Mouse (Mus musculus) spleen, adult 2 months (tissue): ENCODE data around the gene Ppp1r3d. TPM values are rescaled to one million over a fixed set of nuclear protein-coding genes. Genes with fewer than 3 reads are reported as not detected.

ENCODE experiments used
- DNase-seq, 2 experiments: peaks; one replicate each; pipeline versions ENCODE4 v3.0.0 to v3.0.0-alpha.2; 2012 to 2021; ENCODE audit warnings: low spot score in 2 of 2, low read depth in 1 of 2
- H3K27ac ChIP-seq: fragments of 200-500 bp; 2 replicates; pipeline ENCODE4 v1.5.1; 2012; ENCODE audit warnings: low read length, inconsistent platforms; ENCODE audit not compliant: insufficient read depth
- H3K27me3 ChIP-seq: fragments of 200-500 bp; 2 replicates; pipeline ENCODE4 v1.6.1; 2012; ENCODE audit warnings: mild to moderate bottlenecking, moderate library complexity, low read length, inconsistent platforms; ENCODE audit not compliant: control insufficient read depth, insufficient read depth
- H3K36me3 ChIP-seq: fragments of 200-500 bp; 2 replicates; pipeline ENCODE4 v1.6.1; 2012; ENCODE audit warnings: mild to moderate bottlenecking, low read length, inconsistent platforms; ENCODE audit not compliant: control insufficient read depth, insufficient read depth
- H3K4me1 ChIP-seq: fragments of 200-500 bp; 2 replicates; pipeline ENCODE4 v1.6.1; 2011; ENCODE audit warnings: inconsistent platforms; ENCODE audit not compliant: control insufficient read depth, insufficient read depth, insufficient read length
- H3K4me3 ChIP-seq: fragments of 200-500 bp; 2 replicates; pipeline ENCODE4 v1.5.1; 2011; ENCODE audit warnings: mild to moderate bottlenecking, inconsistent platforms; ENCODE audit not compliant: insufficient read depth, insufficient read length; ENCODE audit errors: extremely low read depth
- CTCF ChIP-seq: fragments of 200-500 bp; IDR thresholded peaks from 2 replicates; pipeline ENCODE4 v1.5.1; 2011; ENCODE audit warnings: mild to moderate bottlenecking, inconsistent platforms; ENCODE audit not compliant: insufficient read depth, insufficient read length, insufficient replicate concordance; ENCODE audit errors: extremely low read depth
- POLR2A ChIP-seq: fragments of 200-500 bp; IDR thresholded peaks from 2 replicates; pipeline ENCODE4 v1.6.1; 2011; ENCODE audit warnings: low read depth, low read length, inconsistent platforms
- WGBS: fragments of 180-500 bp; shearing (Covaris S2); methylation state at CpG from one replicate; pipeline ENCODE4 v1.1.7; 2018; 5-methylcytosine and 5-hydroxymethylcytosine counted together
- polyA plus RNA-seq: library from polyadenylated mRNA; depleted of rRNA; stranded (reverse); fragments of >200 nt; gene quantifications from 2 replicates; pipeline ENCODE4 v1.2.3, GENCODE M21; 2012; rRNA removed

Ppp1r3d gene
- polyA plus RNA-seq: 1.7 and 3.0 TPM in 2 replicates

DNA sequence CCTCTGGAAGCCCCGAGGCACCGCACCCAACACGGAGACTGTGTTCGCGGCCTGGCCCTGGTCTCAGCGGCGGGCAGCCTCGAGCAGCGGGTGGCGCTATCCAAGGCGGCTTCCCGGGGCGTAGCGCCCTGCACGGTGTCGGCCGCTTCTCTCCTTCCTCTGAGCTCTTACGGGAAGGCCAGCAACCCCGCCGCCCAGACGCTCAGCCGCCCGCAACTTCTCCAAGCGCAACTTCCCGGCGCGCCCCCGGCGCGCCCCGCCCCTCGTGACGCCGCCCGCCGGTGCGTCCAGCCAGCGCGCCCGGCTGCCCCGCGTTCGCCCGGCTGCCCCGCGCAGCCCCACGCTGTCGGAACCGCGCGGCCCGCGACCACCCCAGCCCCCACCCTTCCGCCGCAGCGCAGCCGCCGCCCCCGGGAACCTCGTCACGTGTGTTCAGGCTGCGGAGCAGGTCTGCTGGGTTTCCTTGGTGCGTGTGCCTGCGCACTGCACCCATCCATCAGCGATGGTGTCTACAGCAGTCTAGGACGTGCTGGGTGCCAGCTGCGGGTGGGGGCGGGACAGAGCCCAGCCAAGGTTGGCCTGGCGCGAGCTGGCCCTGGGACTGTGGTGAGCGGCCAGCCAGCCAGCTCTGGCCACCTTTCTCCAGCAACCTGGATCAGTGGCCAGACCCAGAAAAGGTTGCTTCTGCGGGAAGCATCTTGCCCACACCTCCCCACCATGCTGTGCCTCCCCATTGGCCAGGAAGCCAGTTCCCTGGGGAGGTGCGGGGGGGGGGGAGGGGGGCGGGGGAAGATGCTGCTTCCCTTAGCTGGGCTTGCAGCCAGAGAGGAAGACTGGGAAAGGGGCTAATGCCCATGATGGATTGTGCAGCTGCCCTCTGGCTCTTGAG is at the start of gene Ppp1r3d, which contains the start of gene Fam217b:
Ppp1r3d (minus strand) TSS at position 212 of the 889 bp plus-strand sequence.
Fam217b (plus strand) TSS at position 264 of the 889 bp plus-strand sequence.
- Histone ChIP-seq H3K4me3 (peak within 1 kb of the TSS; percentile 57), H3K4me1 (no peaks in the 10 kb centered on the region), H3K27me3 (peaks cover 2% of the 10 kb centered on the region; the same call in 1 of the 2 replicates), H3K36me3 (no peaks in the 10 kb centered on the region), H3K27ac (no peak within 1 kb of the TSS; the same call in 1 of the 2 replicates)
- TF ChIP-seq POLR2A (no peak), CTCF (no peak)
- WGBS: under 1% methylated on average over 62 of the region's 74 CpGs
- DNase-seq: no peak

DNA sequence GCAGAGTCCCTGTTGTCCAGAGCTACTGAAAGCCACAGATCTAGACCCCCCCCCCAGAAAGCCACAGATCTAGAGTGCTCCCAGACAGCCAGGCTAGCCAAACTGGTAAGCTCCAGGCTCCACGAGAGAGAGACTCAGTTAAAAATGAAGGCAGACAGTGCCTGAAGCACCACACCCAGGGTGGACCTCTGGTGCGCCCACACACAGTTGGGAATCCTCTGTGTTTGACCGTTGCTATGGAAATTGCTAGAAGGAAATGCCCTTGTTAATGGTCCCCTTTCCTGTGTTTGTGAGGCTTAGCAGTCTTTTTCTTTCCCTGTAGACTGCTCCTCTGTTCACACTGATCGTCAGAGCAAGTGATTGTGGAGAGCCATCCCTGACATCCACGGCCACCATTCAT is 46.1 kb upstream of the Ppp1r3d start:
- no peak overlapping the region for H3K4me3 ChIP-seq
- 50% methylated on average over 5 of the region's 5 CpGs for WGBS
- no peaks in the 10 kb centered on the region for H3K27me3 ChIP-seq
- H3K36me3 ChIP-seq: no peaks in the 10 kb centered on the region
- TF ChIP-seq POLR2A (no peak), CTCF (no peak)
- no peaks in the 10 kb centered on the region for H3K4me1 ChIP-seq
- DNase-seq: no peak
- no peak overlapping the region for H3K27ac ChIP-seq

DNA sequence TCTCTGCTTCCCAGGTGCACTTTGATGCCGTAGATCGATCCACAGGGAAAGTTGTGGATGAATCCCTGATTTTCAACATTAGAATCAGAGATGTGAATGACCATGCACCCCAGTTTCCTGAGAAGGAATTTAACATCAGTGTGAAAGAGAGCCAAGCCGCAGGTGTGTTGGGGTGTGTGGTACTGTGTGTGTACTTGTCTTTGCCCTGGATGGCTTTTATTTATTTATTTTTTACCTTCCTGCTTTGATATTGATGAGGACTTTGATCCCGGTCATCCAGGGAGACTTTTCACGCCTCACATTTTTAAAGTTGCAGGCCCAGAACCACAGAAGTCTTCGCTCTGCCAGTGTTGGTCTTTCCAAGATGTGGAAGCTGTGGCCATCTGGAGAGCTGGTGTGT is 43.1 kb upstream of the Ppp1r3d start:
- Histone ChIP-seq H3K4me3 (no peak overlapping the region), H3K4me1 (no peaks in the 10 kb centered on the region), H3K27me3 (no peaks in the 10 kb centered on the region), H3K27ac (no peak overlapping the region), H3K36me3 (no peaks in the 10 kb centered on the region)
- WGBS: 92% methylated on average over 6 of the region's 6 CpGs
- no peak for DNase-seq
- TF ChIP-seq POLR2A (no peak), CTCF (no peak)

DNA sequence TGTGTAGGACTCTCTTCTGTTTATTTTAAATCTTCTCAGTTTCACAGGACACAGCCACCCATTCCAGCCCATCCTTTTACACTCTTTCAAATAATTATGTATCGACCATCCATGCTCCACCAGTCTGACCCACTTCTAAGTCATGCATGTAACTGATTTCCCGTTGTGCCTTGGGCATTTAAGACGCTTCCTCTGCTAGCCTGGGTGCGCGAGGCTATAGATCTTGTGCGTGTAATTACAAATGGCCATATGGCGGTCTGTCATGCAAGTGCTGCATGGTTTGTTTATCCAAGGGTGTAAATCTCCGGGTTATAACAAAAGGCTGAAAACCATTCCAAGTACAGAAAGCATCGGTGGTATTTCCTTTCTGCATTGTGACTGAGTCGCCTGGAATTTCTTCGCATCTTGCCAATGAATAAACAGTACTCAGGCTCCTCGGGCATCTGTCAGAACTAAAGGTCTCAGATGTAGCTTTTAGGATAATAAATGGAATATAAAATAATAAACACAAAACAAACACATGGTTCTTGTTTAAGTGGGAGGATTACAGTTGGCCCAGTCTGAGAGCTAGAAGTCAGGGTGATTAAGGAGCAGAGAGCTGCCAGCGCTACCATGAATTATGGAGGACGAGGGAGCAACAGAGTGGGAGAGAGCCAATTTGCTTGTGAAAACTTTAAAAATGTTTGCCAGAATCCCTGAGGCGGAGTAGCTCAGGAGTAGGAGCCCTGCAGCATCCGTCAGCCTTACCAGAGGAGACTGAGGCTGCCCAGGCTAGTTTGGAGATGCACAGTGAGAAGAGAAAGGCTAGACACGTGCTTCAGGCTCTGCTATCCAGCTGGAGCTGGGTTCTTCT is 40.6 kb upstream of the Ppp1r3d start:
- Histone ChIP-seq H3K4me3 (no peak overlapping the region), H3K4me1 (no peaks in the 10 kb centered on the region), H3K27me3 (no peaks in the 10 kb centered on the region), H3K27ac (no peak overlapping the region), H3K36me3 (no peaks in the 10 kb centered on the region)
- 48% methylated on average over 17 of the region's 17 CpGs for WGBS
- TF ChIP-seq CTCF: no peak
- TF ChIP-seq POLR2A: no peak
- no peak for DNase-seq

DNA sequence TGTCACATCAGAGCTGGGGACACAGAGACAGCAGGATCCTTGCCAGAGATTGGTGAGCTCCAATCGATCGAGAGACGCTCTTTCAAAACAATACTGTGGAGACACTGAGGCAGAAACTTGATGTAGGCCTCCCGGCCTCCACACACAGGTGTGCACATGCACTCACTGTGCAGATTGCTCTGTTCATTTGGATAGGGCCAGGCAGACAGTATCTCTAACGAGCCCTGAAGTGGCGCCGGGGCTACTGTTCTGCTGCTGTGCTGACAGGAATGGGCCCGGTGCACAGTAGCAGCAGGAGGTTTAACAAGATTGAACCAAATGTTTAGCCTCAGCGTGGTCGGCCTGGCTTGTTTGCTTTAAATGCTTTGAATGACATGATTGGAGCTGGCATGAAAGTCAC is 36.7 kb upstream of the Ppp1r3d start:
- 87% methylated on average over 10 of the region's 10 CpGs for WGBS
- DNase-seq: no peak
- Histone ChIP-seq H3K4me1 (no peaks in the 10 kb centered on the region), H3K36me3 (no peaks in the 10 kb centered on the region), H3K4me3 (no peak overlapping the region), H3K27ac (no peak overlapping the region), H3K27me3 (no peaks in the 10 kb centered on the region)
- no peak for TF ChIP-seq CTCF

DNA sequence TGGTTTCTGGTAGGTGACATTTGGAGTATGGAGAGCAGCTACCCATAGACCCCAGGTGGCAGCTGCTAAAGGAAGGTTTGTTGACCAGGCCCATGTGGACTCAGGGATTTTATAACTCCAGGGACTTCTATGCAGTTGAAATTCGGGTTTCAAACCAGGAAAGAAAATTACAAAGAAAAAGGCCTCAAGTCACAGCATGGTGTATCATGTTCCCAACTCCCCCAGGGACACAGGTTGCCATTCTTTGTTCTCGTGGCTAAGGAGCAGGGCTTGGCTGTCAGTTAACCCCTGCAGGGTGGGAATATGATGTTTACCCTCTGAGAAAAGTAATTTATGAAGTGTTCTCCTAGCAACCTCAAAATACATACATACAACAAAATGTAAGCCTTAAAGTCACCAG is 36.0 kb upstream of the Ppp1r3d start:
- Histone ChIP-seq H3K27ac (no peak overlapping the region), H3K4me3 (no peak overlapping the region), H3K36me3 (no peaks in the 10 kb centered on the region), H3K4me1 (no peaks in the 10 kb centered on the region), H3K27me3 (no peaks in the 10 kb centered on the region)
- TF ChIP-seq CTCF: no peak
- TF ChIP-seq POLR2A: no peak
- no peak for DNase-seq
- WGBS: 33% methylated on average over 2 of the region's 2 CpGs

DNA sequence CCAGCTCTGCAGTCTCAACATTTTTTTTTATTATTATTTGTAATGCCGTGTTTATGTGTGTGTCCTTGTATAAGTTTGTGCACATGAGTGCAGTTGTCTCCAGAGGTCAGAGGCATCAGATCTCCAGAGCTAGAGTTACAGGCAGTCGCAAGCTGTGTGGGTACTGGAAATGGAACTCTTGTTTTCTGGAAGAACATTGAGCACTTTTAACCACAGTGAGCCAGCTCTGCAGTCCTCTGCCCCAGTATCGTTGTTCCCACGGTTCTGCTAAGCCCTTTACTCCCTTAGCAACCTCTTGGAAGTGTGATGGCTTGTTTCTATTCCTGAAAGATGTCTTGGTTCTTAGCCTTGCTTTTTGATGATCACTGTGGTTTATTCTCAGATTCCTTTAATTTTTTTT is 35.1 kb upstream of the Ppp1r3d start:
- DNase-seq: no peak
- TF ChIP-seq POLR2A (no peak), CTCF (no peak)
- Histone ChIP-seq H3K27me3 (no peaks in the 10 kb centered on the region), H3K4me3 (no peak overlapping the region), H3K4me1 (no peaks in the 10 kb centered on the region), H3K36me3 (no peaks in the 10 kb centered on the region), H3K27ac (no peak overlapping the region)
- WGBS: 85% methylated on average over 4 of the region's 4 CpGs
